Comparison of ENCODE assay signal across 8 mouse cellular contexts in genomic region chr1:75545965-75546956, GRCm38 (mm10). TPM values are rescaled to one million over a fixed set of nuclear protein-coding genes. Genes with fewer than 3 reads are reported as not detected.
DNase-seq lines count a peak whose midpoint lies in the region; ATAC-seq and TF ChIP-seq lines count a peak whose summit lies in the region.

Gene Slc4a3 (plus strand): TSS chr1:75546266.

- no peaks in the 10 kb centered on the region for H3K36me3 ChIP-seq in ES-Bruce4 (ENCODE audit: control insufficient read depth, insufficient read depth, low read length, poor library complexity, severe bottlenecking)
- peaks cover 26% of the 10 kb centered on the region for H3K36me3 ChIP-seq in forebrain, embryonic 13.5 days (ENCODE audit: poor library complexity, severe bottlenecking)
- H3K36me3 ChIP-seq in heart, postnatal 0 days (replicated peaks; ENCODE audit: control insufficient read depth, insufficient read depth, low read length): peaks cover 7% of the 10 kb centered on the region
- H3K36me3 ChIP-seq in liver, embryonic 16.5 days (ENCODE audit: control insufficient read depth, insufficient read depth): no peaks in the 10 kb centered on the region

- peak; percentile 84 for ATAC-seq in cerebellum, adult (ENCODE audit: insufficient number of reproducible peaks, low FRiP score, low TSS enrichment)
- ATAC-seq in forebrain, embryonic 13.5 days: peak; percentile 87
- ATAC-seq in heart, postnatal 0 days (ENCODE audit: insufficient read depth, low read depth): peak; percentile 71
- peak; percentile 65 for ATAC-seq in liver, embryonic 16.5 days (ENCODE audit: low read depth)

- H3K27me3 ChIP-seq in ES-Bruce4 (ENCODE audit: control insufficient read depth, insufficient read depth, low read length, poor library complexity, severe bottlenecking): no peaks in the 10 kb centered on the region
- H3K27me3 ChIP-seq in forebrain, embryonic 13.5 days: no peaks in the 10 kb centered on the region
- H3K27me3 ChIP-seq in heart, postnatal 0 days (ENCODE audit: control insufficient read depth, insufficient read depth, low read length): no peaks in the 10 kb centered on the region
- peaks cover 19% of the 10 kb centered on the region for H3K27me3 ChIP-seq in liver, embryonic 16.5 days (ENCODE audit: control insufficient read depth, insufficient read depth, low read depth, low read length)

- TF ChIP-seq POLR2A in ES-Bruce4 (IDR thresholded peaks at IDR 0.05; ENCODE audit: insufficient read depth, low read length): no peak

- H3K9me3 ChIP-seq in ES-Bruce4 (replicated peaks; ENCODE audit: control insufficient read depth, insufficient read depth, low read length, poor library complexity, severe bottlenecking): no peaks in the 10 kb centered on the region
- no peaks in the 10 kb centered on the region for H3K9me3 ChIP-seq in forebrain, embryonic 13.5 days (replicated peaks)
- no peaks in the 10 kb centered on the region for H3K9me3 ChIP-seq in heart, postnatal 0 days (replicated peaks; ENCODE audit: control insufficient read depth, low read length)
- no peaks in the 10 kb centered on the region for H3K9me3 ChIP-seq in liver, embryonic 16.5 days (replicated peaks; ENCODE audit: control insufficient read depth, low read length)

- TF ChIP-seq EP300 in ES-Bruce4 (IDR thresholded peaks at IDR 0.05; ENCODE audit: insufficient read depth, low read depth, low read length): no peak
- TF ChIP-seq EP300 in heart, postnatal 0 days (IDR thresholded peaks at IDR 0.05; ENCODE audit: low read depth): no peak

- DNase-seq in heart, postnatal 0 days (ENCODE audit: low spot score): peak; percentile 63
- DNase-seq in kidney, postnatal 36 days: peak; percentile 44 to 79
- peak; percentile 51 for DNase-seq in ovary, adult 18-20 months (ENCODE audit: low spot score)
- no peak for DNase-seq in spleen, postnatal 36 days (ENCODE audit: low spot score in 2 of 2)

- H3K9ac ChIP-seq in ES-Bruce4 (ENCODE audit: low read depth, poor library complexity, severe bottlenecking): peak within 1 kb of the TSS; percentile 94
- H3K9ac ChIP-seq in forebrain, embryonic 13.5 days: peak within 1 kb of the TSS; percentile 86
- H3K9ac ChIP-seq in heart, postnatal 0 days (replicated peaks; ENCODE audit: low read depth, low read length): peak within 1 kb of the TSS; percentile 73
- H3K9ac ChIP-seq in liver, embryonic 16.5 days (ENCODE audit: low read depth, low read length): peak within 1 kb of the TSS; percentile 41; the same call in 1 of the 2 replicates

- TF ChIP-seq CTCF in ES-Bruce4 (IDR thresholded peaks at IDR 0.05; ENCODE audit: low read depth, low read length): peak; percentile 37
- no peak; the same call in 1 of the 2 replicates for TF ChIP-seq CTCF in heart, postnatal 0 days (IDR thresholded peaks at IDR 0.05; ENCODE audit: low read depth)

- H3K4me3 ChIP-seq in ES-Bruce4 (ENCODE audit: low read depth, low read length): peak within 1 kb of the TSS; percentile 74
- peak within 1 kb of the TSS; percentile 60 for H3K4me3 ChIP-seq in forebrain, embryonic 13.5 days
- peak within 1 kb of the TSS; percentile 62 for H3K4me3 ChIP-seq in heart, postnatal 0 days (ENCODE audit: low read depth, low read length)
- peak within 1 kb of the TSS; percentile 53 for H3K4me3 ChIP-seq in liver, embryonic 16.5 days (ENCODE audit: low read depth, low read length)

- peak within 1 kb of the TSS; percentile 72 for H3K4me2 ChIP-seq in forebrain, embryonic 13.5 days
- peak within 1 kb of the TSS; percentile 75 for H3K4me2 ChIP-seq in heart, postnatal 0 days (ENCODE audit: low read depth, low read length)
- peak within 1 kb of the TSS; percentile 64 for H3K4me2 ChIP-seq in liver, embryonic 16.5 days (ENCODE audit: low read depth, low read length)

- no peaks in the 10 kb centered on the region for H3K4me1 ChIP-seq in ES-Bruce4 (ENCODE audit: control insufficient read depth, insufficient read depth, low read length)
- peaks cover 14% of the 10 kb centered on the region for H3K4me1 ChIP-seq in forebrain, embryonic 13.5 days
- H3K4me1 ChIP-seq in heart, postnatal 0 days (ENCODE audit: control insufficient read depth, insufficient read depth): peaks cover 18% of the 10 kb centered on the region
- H3K4me1 ChIP-seq in liver, embryonic 16.5 days (ENCODE audit: control insufficient read depth, low read depth, low read length): no peaks in the 10 kb centered on the region; the same call in 1 of the 2 replicates

- H3K27ac ChIP-seq in ES-Bruce4 (ENCODE audit: insufficient read depth, low read length): no peak within 1 kb of the TSS
- peak within 1 kb of the TSS; percentile 36 for H3K27ac ChIP-seq in forebrain, embryonic 13.5 days
- peak within 1 kb of the TSS; percentile 90 for H3K27ac ChIP-seq in heart, postnatal 0 days (ENCODE audit: low read depth)
- H3K27ac ChIP-seq in liver, embryonic 16.5 days (ENCODE audit: low read length): no peak within 1 kb of the TSS

- WGBS in forebrain, embryonic 13.5 days: 2% methylated on average over 51 of the region's 64 CpGs
- 1% methylated on average over 41 of the region's 64 CpGs for WGBS in heart, postnatal 0 days
- WGBS in liver, embryonic 16.5 days (ENCODE audit: insufficient replicate concordance): 2% methylated on average over 59 of the region's 64 CpGs

RNA-seq across cellular contexts. Expression of gene Slc4a3, which starts in this region (rescaled TPM):
- 6.6 and 7.4 TPM in 2 replicates for polyA plus RNA-seq in ES-Bruce4 (2011; ENCODE audit: insufficient read depth, insufficient read length, low read depth, missing spikeins)
- 20.9 and 25.3 TPM in 2 replicates for polyA plus RNA-seq in forebrain, embryonic 13.5 days (2015; fragmentation: Nextera tagmentation; extraction: Ambion mirVana)
- total RNA-seq in heart, postnatal 0 days (2014; rRNA removed; ENCODE audit: low replicate concordance): 114 and 136 TPM in 2 replicates
- 44.7 and 49.9 TPM in 2 replicates for polyA plus RNA-seq in heart, postnatal 0 days (2015; fragmentation: Nextera tagmentation; extraction: Ambion mirVana)
- 0.71 and 1.1 TPM in 2 replicates for polyA plus RNA-seq in liver, embryonic 16.5 days (2015; fragmentation: Nextera tagmentation; extraction: Ambion mirVana)

Comparison
In these comparisons a context has a peak if more than half of its experiments do, and no peak if none do; other contexts are left out.
1. H3K27ac ChIP-seq: peak in forebrain, embryonic 13.5 days (single experiment) and heart, postnatal 0 days (single experiment); none in ES-Bruce4 (single experiment) and liver, embryonic 16.5 days (single experiment).
2. H3K9ac ChIP-seq: peak in every context shown above with its lines; median percentile 94 in ES-Bruce4; 86 in forebrain, embryonic 13.5 days; 73 in heart, postnatal 0 days; 41 in liver, embryonic 16.5 days.
3. DNase-seq: peak in heart, postnatal 0 days (single experiment), kidney, postnatal 36 days (2 of 2) and ovary, adult 18-20 months (single experiment); none in spleen, postnatal 36 days (0 of 2).
4. Peak in every context shown above with its lines, with median percentiles within 50 percentile points of each other: H3K4me3 ChIP-seq, ATAC-seq and H3K4me2 ChIP-seq.